Mouse (Mus musculus): ENCODE data around the gene Cbwd1. TPM values are rescaled to one million over a fixed set of nuclear protein-coding genes. Genes with fewer than 3 reads are reported as not detected.

Gene Cbwd1
- polyA plus RNA-seq, 2 experiments = 5.8 to 10.6 TPM

DNA sequence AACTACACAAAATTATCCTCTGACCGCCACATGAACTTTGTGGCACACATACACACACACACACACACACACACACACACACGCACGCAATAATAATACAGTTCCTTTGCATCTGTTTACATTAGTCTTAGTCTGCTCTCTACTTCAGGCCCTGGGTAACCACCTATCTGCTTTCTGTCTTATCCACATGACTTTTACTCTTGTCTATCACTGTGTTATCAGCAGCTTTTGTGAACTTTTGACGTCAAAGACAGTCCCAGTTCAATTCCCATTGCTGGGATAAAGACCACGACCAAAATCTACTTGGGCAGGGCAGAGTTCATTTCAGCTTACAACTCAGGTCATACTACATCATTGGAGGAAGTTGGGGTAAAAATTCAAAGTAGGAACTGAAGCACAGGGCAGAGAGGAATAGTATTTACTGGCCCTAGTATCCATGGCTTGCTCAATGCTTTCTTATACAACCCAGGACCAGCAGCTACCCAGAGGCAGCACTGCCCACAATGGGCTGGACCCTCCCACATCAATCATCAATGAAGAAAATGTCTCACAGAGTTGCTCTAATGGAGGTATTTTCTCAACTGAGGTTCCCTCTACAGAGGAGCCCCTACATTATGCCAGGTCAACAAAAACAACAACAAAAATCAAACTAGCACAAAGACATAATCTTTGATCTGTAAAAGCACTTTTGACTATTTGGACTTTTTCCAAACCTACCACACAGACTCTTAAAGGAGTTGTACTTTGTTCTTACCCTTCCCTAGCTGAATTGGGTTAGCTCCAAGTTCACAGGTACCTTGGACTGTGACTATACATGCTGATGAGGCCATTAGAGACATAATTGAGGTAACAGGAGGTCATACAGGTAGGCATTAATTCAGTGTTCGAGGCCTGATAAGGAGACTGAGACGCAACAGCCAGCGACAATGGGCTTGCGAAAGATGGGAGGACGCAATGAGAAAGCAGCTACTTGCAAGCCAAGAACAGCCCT is 17.7 kb upstream of the Cbwd1 start:
- no peak for DNase-seq (ENCODE audit: low read depth in 3 of 3, low spot score in 3 of 3)
- H3K4me3 ChIP-seq (ENCODE audit: insufficient read depth in 1 of 2, low read depth in 2 of 2, low read length in 2 of 2) = no peak overlapping the region
- peaks cover 0 to 16% of the 10 kb centered on the region in 2 experiments; a peak in 2 of 4 replicates for H3K4me1 ChIP-seq (replicated peaks; ENCODE audit: control insufficient read depth in 2 of 2, insufficient read depth in 2 of 2, low read length in 1 of 2)
- no peak overlapping the region for H3K9ac ChIP-seq (replicated peaks)
- H3K27ac ChIP-seq = no peak overlapping the region
- no peak for ATAC-seq (ENCODE audit: insufficient read depth)
- no peaks in the 10 kb centered on the region for H3K36me3 ChIP-seq (replicated peaks; ENCODE audit: control insufficient read depth, insufficient read depth, low read depth)
- H3K4me2 ChIP-seq (ENCODE audit: low read depth) = no peak overlapping the region
- H3K27me3 ChIP-seq (ENCODE audit: control insufficient read depth, insufficient read depth, low read length) = no peaks in the 10 kb centered on the region
- TF ChIP-seq CTCF (IDR thresholded peaks at IDR 0.05; ENCODE audit: low read depth) (no peak), EP300 (IDR thresholded peaks at IDR 0.05; ENCODE audit: low read depth) (no peak)
- no peaks in the 10 kb centered on the region for H3K9me3 ChIP-seq (ENCODE audit: control insufficient read depth, low read length)
- 64% methylated on average over 10 of the region's 10 CpGs for WGBS (ENCODE audit: insufficient replicate concordance)

- Histone ChIP-seq H3K9me3 (ENCODE audit: control insufficient read depth, low read length) (no peaks in the 10 kb centered on the region), H3K27ac (no peak overlapping the region), H3K4me3 (ENCODE audit: insufficient read depth in 1 of 2, low read depth in 2 of 2, low read length in 2 of 2) (no peak overlapping the region), H3K27me3 (ENCODE audit: control insufficient read depth, insufficient read depth, low read length) (no peaks in the 10 kb centered on the region), H3K4me2 (ENCODE audit: low read depth) (no peak overlapping the region), H3K9ac (replicated peaks) (no peak overlapping the region), H3K36me3 (replicated peaks; ENCODE audit: control insufficient read depth, insufficient read depth, low read depth) (no peaks in the 10 kb centered on the region), H3K4me1 (replicated peaks; ENCODE audit: control insufficient read depth in 2 of 2, insufficient read depth in 2 of 2, low read length in 1 of 2) (peaks cover 0 to 16% of the 10 kb centered on the region in 2 experiments; a peak in 2 of 4 replicates)
- ATAC-seq (ENCODE audit: insufficient read depth) = no peak
- TF ChIP-seq EP300 (IDR thresholded peaks at IDR 0.05; ENCODE audit: low read depth) (no peak), CTCF (IDR thresholded peaks at IDR 0.05; ENCODE audit: low read depth) (no peak)
- DNase-seq (ENCODE audit: low read depth in 3 of 3, low spot score in 3 of 3) = no peak
- 69% methylated on average over 11 of the region's 11 CpGs for WGBS (ENCODE audit: insufficient replicate concordance)
These were observed 16.6 kb upstream of the Cbwd1 start for GRCm38 (mm10) chr19:24977991-24978390.

DNA sequence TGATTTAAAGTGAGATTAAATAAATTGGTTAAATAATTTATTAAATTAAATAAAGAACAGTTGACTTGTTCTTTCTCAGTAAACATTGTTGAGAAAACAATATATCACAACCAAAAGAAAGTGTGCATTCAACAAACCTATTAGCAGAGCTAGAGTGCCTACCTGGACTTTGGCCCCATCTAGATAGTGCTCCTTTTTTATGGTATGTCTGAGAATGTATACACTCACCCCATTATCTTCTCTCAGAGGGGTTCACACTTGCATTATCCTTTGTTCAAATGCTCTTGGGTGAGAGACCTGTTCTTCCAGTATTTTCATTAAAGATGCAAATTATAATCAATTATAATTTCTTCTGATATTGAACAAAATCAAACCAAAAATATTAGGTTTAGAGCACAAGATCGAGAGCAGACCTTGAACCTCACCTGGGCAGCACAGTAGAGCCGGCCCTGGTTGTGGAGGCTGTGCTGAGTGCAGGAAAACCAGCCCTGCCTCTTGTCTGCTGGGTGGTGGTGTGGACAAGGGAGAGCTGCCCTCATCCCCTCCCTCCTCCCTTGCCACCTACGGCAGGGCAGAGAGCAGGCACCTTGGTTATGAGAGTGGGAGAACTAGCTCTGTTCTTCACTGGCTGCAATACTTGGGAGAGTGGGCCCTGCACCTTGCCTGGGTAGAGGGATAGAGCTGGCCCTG is 11.4 kb upstream of the Cbwd1 start:
- H3K27me3 ChIP-seq (ENCODE audit: control insufficient read depth, insufficient read depth, low read length) = no peaks in the 10 kb centered on the region
- no peaks in the 10 kb centered on the region for H3K9me3 ChIP-seq (ENCODE audit: control insufficient read depth, low read length)
- H3K4me2 ChIP-seq (ENCODE audit: low read depth) = no peak overlapping the region
- TF ChIP-seq CTCF (IDR thresholded peaks at IDR 0.05; ENCODE audit: low read depth) (no peak), EP300 (IDR thresholded peaks at IDR 0.05; ENCODE audit: low read depth) (no peak)
- no peaks in the 10 kb centered on the region for H3K36me3 ChIP-seq (replicated peaks; ENCODE audit: control insufficient read depth, insufficient read depth, low read depth)
- ATAC-seq (ENCODE audit: insufficient read depth) (no peak), DNase-seq (ENCODE audit: low read depth in 3 of 3, low spot score in 3 of 3) (no peak)
- H3K4me3 ChIP-seq (ENCODE audit: insufficient read depth in 1 of 2, low read depth in 2 of 2, low read length in 2 of 2) = no peak overlapping the region
- 66% methylated on average over 3 of the region's 3 CpGs for WGBS (ENCODE audit: insufficient replicate concordance)
- H3K27ac ChIP-seq = no peak overlapping the region
- no peak overlapping the region for H3K9ac ChIP-seq (replicated peaks)
- H3K4me1 ChIP-seq (replicated peaks; ENCODE audit: control insufficient read depth in 2 of 2, insufficient read depth in 2 of 2, low read length in 1 of 2) = no peaks in the 10 kb centered on the region

DNA sequence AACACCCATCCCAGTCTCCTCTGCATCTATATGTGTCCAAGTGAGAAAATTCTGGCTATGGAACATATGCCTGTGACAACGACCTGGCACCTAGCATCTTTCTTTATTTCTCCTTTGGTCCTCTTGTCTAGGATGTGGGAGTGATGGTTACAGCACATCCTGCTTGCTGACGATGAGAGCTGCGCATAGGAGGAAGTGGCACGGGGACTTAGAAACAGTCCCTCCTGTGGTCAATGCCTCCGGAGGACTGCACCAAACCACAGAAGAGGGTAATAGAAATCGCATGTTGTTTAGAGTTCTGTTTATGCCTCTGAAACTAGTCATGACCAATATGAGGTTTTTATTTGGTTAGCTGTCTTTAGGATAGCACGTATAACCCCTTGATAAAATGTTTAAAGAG is 9.9 kb upstream of the Cbwd1 start:
- DNase-seq (ENCODE audit: low read depth in 3 of 3, low spot score in 3 of 3) (no peak), ATAC-seq (ENCODE audit: insufficient read depth) (no peak)
- Histone ChIP-seq H3K4me1 (replicated peaks; ENCODE audit: control insufficient read depth in 2 of 2, insufficient read depth in 2 of 2, low read length in 1 of 2) (no peaks in the 10 kb centered on the region), H3K27ac (no peak overlapping the region), H3K36me3 (replicated peaks; ENCODE audit: control insufficient read depth, insufficient read depth, low read depth) (no peaks in the 10 kb centered on the region), H3K4me2 (ENCODE audit: low read depth) (no peak overlapping the region), H3K27me3 (ENCODE audit: control insufficient read depth, insufficient read depth, low read length) (no peaks in the 10 kb centered on the region), H3K4me3 (ENCODE audit: insufficient read depth in 1 of 2, low read depth in 2 of 2, low read length in 2 of 2) (no peak overlapping the region), H3K9ac (replicated peaks) (no peak overlapping the region), H3K9me3 (ENCODE audit: control insufficient read depth, low read length) (no peaks in the 10 kb centered on the region)
- WGBS (ENCODE audit: insufficient replicate concordance) = 14% methylated on average over 7 of the region's 7 CpGs
- TF ChIP-seq CTCF (IDR thresholded peaks at IDR 0.05; ENCODE audit: low read depth) = no peak

GRCm38 (mm10) chr19:24966941-24967340 is 5.5 kb upstream of the Cbwd1 start:
- H3K36me3 ChIP-seq (replicated peaks; ENCODE audit: control insufficient read depth, insufficient read depth, low read depth) = no peaks in the 10 kb centered on the region
- H3K9ac ChIP-seq (replicated peaks) = no peak overlapping the region
- no peak for ATAC-seq (ENCODE audit: insufficient read depth)
- H3K4me1 ChIP-seq (replicated peaks; ENCODE audit: control insufficient read depth in 2 of 2, insufficient read depth in 2 of 2, low read length in 1 of 2) = no peaks in the 10 kb centered on the region
- H3K4me2 ChIP-seq (ENCODE audit: low read depth) = no peak overlapping the region
- WGBS (ENCODE audit: insufficient replicate concordance) = 61% methylated on average over 2 of the region's 2 CpGs
- H3K9me3 ChIP-seq (ENCODE audit: control insufficient read depth, low read length) = no peaks in the 10 kb centered on the region
- H3K4me3 ChIP-seq (ENCODE audit: insufficient read depth in 1 of 2, low read depth in 2 of 2, low read length in 2 of 2) = no peak overlapping the region
- DNase-seq (ENCODE audit: low read depth in 3 of 3, low spot score in 3 of 3) = no peak
- no peak overlapping the region for H3K27ac ChIP-seq
- no peak for TF ChIP-seq EP300 (IDR thresholded peaks at IDR 0.05; ENCODE audit: low read depth)
- TF ChIP-seq CTCF (IDR thresholded peaks at IDR 0.05; ENCODE audit: low read depth) = no peak
- H3K27me3 ChIP-seq (ENCODE audit: control insufficient read depth, insufficient read depth, low read length) = no peaks in the 10 kb centered on the region
